Mouse (Mus musculus) left cerebral cortex, postnatal 10 days (tissue): ENCODE measurements around the gene Prpf38b. TPM values are rescaled to one million over a fixed set of nuclear protein-coding genes. Genes with fewer than 3 reads are reported as not detected.
"Not testable (repeated sequence)": the region's sequence is repeated elsewhere in the genome, so short reads cannot be mapped to it uniquely, and the experiment has no call there.

Experiments
- DNase-seq, 2 experiments: peaks; one replicate each; pipeline ENCODE4 v3.0.0; 2021 to 2022; ENCODE audit warnings: low spot score in 2 of 2, mixed read lengths in 1 of 2; ENCODE audit errors: extremely low spot score in 1 of 2
- intact Hi-C: fragments of 180-260 bp; cut with DNase I; formaldehyde crosslinking; loops from one replicate; pipeline ENCODE4 v1.15.1; 2025
- total RNA-seq, 2 experiments: library from RNA; stranded (reverse); gene quantifications; 2 replicates each; pipeline ENCODE4 v1.2.3; 2021

Prpf38b gene
- total RNA-seq, 2 experiments from 2014 or later = 41.6 to 42.2 TPM

DNA sequence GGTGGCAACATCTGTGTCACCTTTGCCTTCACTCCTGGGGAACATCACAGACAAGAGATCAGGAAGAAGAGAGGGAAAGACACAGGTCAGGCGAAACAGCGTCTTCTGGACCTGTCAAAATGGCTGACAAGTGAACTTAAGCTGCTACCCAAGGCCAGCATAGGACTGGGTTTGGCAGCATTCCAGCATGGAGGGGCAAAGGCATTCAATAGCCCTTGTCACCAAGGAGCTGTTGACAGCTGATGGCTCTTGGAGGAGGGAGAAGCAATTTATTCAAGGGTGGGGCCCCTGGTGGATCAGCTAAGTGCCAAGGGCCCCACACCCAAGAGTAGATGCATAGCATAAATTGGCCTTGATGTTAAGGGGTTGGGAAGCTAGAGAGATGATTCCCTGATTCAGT is 32.4 kb downstream of the Prpf38b start:
- no peak for DNase-seq

DNA sequence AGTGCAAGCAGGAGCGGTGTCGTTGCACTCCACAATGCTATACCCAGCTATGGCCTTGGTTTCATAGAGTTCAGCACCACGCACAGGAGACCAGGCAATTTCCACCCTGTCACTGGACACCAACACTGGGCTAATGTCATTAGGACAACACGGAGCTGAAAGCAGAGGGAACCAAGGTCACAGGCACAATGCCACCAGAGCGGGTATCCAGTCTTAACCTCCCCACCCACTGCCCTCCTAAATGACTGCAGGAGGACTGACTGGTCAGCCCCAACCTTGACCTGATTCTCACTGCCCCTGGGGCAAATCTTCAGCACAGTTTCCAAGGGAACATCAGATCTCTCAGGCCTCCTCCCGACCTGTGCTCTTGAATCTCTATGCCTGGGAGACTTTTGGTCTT is 40.9 kb downstream of the Prpf38b start:
- intact Hi-C loops = no loop called here
- DNase-seq = no peak

More for the DNA sequence above, 32.4 kb downstream of the Prpf38b start:
- intact Hi-C loops = no loop called here

DNA sequence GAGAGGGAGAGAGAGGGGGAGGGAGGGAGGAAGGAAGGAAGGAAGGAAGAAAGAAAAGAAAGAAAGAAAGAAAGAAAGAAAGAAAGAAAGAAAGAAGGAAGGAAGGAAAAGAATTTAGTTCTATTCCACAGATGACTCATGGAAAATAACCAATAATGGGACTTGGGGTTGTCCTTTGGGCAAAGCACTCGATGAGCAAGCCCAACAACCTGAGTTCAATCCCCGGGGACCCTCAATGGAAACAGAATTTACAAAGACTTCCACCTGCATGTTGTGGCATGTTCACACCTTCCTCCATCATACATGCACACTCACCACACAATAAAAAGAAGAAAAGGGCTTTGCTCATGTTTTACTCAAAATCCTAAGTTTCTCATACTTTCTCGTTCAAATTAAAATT is 44.1 kb downstream of the Prpf38b start:
- intact Hi-C loops = no loop called here
- no peak for DNase-seq

DNA sequence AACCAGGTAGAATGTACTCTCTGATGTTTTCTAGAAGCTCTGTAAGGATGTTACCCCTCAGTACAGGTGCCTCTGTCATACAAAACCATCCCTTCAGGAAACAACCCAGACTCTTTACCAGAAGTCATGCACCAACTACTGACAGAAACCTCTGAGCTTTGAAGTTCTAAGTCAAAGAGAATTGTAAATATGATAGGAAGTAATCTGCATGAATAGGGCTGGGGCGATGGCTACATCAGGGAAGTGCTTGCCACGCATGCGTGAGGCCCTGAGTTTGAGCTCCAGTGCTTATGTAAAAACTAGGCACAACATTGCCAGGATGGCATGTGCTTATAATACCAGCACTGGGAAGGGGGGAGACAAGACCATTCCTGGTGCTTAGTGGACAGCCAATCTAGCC is 45.9 kb downstream of the Prpf38b start:
- intact Hi-C loops = no loop called here
- no peak for DNase-seq

DNA sequence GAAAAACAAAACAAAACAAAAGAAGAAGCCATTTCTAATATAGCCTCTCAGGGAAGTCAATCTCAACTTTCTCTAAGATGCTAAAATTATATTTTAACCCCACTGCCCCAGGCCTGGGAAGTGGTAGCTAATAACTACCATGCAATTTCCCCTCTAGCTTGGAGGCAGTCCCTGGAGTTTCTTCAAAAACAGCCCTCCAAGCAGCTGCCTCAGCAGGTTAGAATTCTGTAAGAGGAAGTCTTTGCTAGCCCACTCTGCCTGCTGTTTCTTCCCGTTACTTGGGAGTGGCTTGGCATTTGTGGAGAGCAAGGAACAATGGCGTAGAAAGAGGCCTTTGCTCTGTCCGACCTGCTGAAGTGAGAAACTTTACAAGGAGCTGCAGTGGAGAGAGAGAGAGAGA is 46.4 kb downstream of the Prpf38b start:
- DNase-seq = no peak
- intact Hi-C loops = no loop called here

DNA sequence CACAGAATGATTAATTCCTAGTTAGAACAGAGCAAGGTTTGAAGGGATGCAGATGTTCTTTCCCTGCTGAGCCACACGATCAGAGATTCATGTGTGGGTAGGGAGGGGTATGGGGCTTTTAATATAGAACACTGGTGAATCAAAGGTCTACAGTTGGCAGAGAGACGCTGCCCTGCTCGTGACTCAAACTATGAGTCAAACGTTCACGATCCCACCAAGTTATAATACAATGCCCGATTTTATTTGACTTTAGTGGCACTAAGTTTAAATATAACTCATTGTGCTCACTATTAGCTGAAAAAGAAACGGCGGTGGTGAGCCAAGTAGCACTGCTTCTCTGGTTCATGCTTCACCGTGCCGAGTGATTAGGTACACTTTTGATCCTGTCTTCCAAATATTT is 48.4 kb downstream of the Prpf38b start:
- intact Hi-C loops = no loop called here
- no peak for DNase-seq

DNA sequence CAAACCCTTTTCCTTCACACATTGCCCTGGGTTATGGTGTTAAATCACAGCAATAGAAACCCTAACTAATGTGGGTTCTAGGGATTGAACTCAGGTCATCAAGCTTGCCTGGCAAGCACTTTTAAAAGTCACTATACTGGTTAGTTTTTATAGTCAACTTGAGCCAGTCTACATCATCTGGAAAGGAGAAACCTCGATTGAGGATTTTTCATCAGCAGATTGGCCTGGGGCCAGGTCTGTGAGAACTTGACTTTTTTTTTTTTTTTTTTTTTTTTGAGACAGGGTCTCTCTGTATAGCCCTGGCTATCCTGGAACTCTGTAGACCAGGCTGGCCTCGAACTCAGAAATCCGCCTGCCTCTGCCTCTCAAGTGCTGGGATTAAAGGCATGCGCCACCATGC is 49.2 kb downstream of the Prpf38b start:
- DNase-seq, intact Hi-C loops: not testable (repeated sequence)

DNA sequence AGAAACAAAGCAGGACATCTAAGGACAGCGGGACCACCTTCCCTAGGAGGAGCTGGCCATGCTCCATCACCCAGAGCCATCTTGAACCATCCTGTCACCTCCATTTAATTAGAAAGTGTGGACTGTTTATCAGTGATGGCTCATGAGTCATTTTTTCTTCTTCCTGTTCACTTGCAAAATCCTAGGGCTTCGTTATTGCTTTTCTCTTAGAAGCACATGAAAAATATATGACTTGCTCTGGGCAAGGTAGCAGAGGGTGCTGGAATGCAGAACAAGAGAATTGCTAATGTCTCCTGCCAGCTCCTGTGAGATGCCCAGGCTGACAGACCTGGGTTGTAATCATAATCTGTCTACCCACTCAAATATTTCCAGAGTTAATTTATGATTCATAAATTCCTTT is 50.7 kb downstream of the Prpf38b start:
- DNase-seq = no peak
- intact Hi-C loops = no loop called here

DNA sequence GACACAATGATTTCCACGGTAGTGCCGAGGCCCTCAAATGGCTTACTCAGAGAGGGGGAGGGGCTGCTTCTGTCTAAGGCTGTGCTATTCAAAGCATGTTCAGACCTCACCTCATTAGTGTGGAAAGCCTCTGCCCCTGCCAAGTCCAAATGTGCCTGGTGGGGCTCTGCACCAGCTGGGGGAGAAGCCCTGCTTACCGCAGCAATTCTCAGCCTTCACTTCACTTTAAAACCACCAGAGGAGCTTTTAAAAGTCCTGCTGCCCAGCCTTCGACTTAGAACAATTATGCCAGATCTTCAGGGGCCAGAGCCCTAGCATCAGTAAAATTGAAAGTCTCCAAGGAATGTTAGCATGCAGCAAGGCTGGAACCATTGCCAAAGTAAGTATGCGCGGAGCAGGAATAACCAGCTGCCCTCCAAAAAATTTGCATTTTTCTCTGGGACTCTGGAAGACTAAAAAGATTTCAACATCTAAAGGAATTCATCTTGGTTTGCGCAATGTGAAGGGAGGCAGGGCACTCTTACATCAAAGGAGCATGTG is 53.2 kb downstream of the Prpf38b start:
- intact Hi-C loops = loop anchor here (10.0 kb wide), 1 partner anchor 206 kb away; no protein-coding TSS in a partner anchor
- peak; percentile 53 to 67 for DNase-seq

DNA sequence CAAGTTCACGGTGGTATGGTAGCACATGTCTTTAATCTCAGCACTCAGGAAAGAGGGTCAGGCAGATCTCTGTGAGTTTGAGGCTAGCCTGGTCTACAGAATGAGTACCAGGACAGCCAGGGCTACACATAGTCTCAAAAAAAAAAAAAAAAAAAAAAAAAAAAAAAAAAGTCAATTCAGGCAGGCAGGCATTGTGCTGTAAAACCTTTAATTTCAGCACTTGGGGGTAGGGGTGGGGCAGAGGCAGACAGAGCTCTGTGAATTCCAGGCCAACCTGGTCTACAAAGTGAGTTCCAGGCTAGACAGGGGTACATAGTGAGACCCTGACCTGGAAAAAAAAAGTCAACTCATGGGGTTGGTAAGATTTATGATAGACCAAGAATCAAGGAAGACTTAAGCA is 53.8 kb downstream of the Prpf38b start:
- intact Hi-C loops = loop anchor here (10.0 kb wide), 1 partner anchor 207 kb away; no protein-coding TSS in a partner anchor
- DNase-seq = no peak

DNA sequence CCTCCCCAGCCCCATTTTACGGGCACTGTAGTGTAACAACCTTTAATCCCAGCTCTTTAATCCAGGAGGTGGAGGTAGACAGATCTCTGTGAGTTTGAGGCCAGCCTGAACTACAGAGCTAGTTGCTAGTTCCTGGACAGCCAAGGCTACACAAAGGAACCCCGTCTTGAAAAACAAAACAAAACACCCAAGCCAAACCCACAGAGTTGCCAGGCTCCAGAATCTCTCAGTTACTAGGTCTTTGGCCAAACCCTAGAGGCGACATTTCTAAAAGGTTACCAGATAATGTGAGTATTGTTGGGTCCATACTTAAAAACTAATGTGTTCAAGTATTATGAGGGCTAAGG is 54.4 kb downstream of the Prpf38b start:
- intact Hi-C loops = loop anchor here (10.0 kb wide), 1 partner anchor 208 kb away; no protein-coding TSS in a partner anchor

DNA sequence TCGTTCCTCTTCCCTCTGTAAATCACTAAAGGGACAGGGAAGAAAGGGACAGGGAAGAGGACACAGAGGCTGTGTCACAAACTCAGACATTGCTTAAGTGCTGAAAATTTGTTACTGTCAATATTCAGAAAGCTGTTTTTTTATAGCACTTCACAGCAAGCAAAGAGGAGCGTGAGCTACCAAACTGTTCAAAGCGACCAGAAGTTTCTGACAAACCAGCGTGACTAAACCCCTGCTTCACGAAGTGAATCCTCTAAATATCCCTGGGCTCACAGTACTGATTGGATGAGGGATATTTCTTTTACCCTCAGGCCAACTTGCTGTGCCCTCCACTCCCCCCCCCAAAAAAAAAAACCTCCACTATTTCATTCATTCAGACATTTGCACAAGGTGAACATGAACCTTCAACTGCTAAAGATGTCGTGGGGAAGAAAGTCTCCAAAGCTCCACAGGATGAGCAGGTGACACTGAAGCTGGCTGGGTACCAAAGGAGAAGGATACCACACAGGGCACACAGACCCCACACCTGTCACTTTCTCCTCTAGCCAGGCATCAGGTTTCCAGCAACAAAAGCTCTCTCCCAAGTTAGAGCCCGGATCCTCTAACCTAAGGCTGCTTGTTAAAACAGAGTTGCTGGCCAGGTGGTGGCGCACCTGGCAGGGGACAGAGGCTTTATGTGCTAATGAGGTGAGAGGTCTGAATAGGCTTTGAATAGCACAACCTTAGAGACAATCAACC is 55.0 kb downstream of the Prpf38b start:
- intact Hi-C loops = loop anchor here (10.0 kb wide), 1 partner anchor 208 kb away; no protein-coding TSS in a partner anchor
- DNase-seq = no peak

More for the DNA sequence above, 54.4 kb downstream of the Prpf38b start:
- DNase-seq = no peak

DNA sequence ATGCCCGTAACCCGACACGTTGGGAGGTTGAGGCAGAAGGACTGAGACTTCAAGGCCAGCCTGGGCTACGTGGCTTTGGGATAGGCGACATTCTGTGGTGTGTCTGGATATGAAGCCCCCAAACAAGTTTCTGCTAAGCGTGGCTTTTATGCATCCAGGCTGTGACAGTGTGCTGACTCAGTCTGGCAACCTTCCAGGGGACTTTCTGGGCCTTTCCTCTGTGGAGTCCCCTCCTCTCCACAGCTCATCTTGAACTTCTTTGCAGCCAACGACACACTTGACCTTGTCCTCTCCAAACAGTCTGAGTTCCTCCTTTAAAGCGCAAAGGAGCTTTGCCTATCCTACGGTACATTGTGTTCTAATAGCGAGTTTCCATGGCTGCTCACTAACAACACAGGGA is 55.7 kb downstream of the Prpf38b start:
- peak; percentile 40 to 67 for DNase-seq

DNA sequence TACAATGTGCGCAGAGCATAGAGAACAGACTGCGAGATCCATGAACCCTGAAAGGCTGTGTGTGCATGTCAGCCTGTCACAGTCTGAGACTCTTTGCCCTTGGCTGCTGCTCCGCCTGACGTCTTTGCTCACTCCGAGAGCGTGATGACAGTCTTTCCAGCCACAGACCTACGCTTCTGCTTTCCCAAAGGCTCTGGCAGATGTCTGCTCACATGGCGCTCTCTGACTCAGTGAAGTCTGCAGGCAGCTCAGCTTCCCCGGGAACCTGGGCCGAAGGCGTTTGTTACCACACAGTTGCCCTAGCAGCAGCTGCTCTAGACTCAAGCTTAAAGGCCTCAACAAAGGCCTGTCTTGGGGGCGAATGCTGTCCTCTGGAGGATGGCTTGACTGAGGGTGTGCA is 56.2 kb downstream of the Prpf38b start:
- intact Hi-C loops = loop anchor here (10.0 kb wide), 1 partner anchor 209 kb away; no protein-coding TSS in a partner anchor
- DNase-seq = peak; percentile 69 to 74

More for the DNA sequence above, 55.7 kb downstream of the Prpf38b start:
- intact Hi-C loops = loop anchor here (10.0 kb wide), 1 partner anchor 209 kb away; no protein-coding TSS in a partner anchor

DNA sequence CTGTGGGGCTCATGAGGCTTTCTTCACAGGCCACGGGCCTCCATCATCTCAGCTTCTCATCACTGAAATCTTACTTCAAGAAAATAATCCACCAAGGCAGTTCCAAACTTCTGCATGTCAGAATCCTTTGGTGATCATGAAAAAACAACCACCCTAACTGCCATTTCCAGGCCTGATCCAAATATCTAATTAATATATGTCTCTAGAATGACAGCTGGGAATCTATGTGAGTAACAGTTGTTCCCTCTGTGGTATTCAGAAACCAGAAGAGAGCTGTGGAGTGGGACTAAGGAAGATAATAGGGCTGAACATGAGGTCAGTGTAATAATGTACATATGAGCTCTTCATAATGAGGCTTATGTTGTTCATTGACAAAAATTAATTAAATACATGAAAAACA is 58.3 kb downstream of the Prpf38b start:
- intact Hi-C loops = loop anchor here (10.0 kb wide), 1 partner anchor 212 kb away; no protein-coding TSS in a partner anchor

More for the DNA sequence above, 58.3 kb downstream of the Prpf38b start:
- no peak for DNase-seq

Other genes with a start within 250 kb of the Prpf38b start
- 10 to 100 TPM; 12.8 to 13.4 TPM for gene Gpsm2, start 189.4 kb downstream of the Prpf38b start, total RNA-seq
- under 1 TPM in 1 of 2 experiments, not detected in 1; 0.28 TPM for gene Aknad1, start 172.1 kb downstream of the Prpf38b start, total RNA-seq
- 10 to 100 TPM; 14.1 to 15.2 TPM for gene Stxbp3, start 71.2 kb downstream of the Prpf38b start, total RNA-seq
- not detected for gene Fndc7, start 21.7 kb downstream of the Prpf38b start, total RNA-seq
- 1 to 10 TPM; 3.7 to 5.1 TPM for gene Henmt1, start 28.1 kb upstream of the Prpf38b start, total RNA-seq
- not detected for gene Gm9857, start 28.7 kb upstream of the Prpf38b start, total RNA-seq
- 10 to 100 TPM; 64.4 to 67.9 TPM for gene Fam102b, start 115.9 kb upstream of the Prpf38b start, total RNA-seq
- gene Slc25a54, start 168.7 kb upstream of the Prpf38b start, total RNA-seq = not detected
- 1 to 10 TPM; 2.7 to 3.4 TPM for gene Slc25a24, start 211.4 kb upstream of the Prpf38b start, total RNA-seq